Mouse (Mus musculus): ENCODE data around the gene Rps4x.

Rps4x gene

GRCm38 (mm10) chrX:102188712-102189497 is at the start of gene Rps4x:
Gene Rps4x, minus strand, starts transcription at chrX:102189394.
- peak; percentile 64 for DNase-seq

GRCm38 (mm10) chrX:102219126-102219525 is 29.9 kb upstream of the Rps4x start:
- peak; percentile 10 for DNase-seq

- peak; percentile 3 for DNase-seq
Measured at GRCm38 (mm10) chrX:102215356-102215755, 26.2 kb upstream of the Rps4x start.

GRCm38 (mm10) chrX:102190840-102191239 is 1.6 kb upstream of the Rps4x start:
- no peak for DNase-seq

GRCm38 (mm10) chrX:102189581-102189980 is 387 bp upstream of the Rps4x start:
- no peak for DNase-seq

- no peak for DNase-seq
Measured at GRCm38 (mm10) chrX:102187023-102187699, 2.0 kb downstream of the Rps4x start.

- no peak for DNase-seq
Measured at GRCm38 (mm10) chrX:102182575-102182974, 6.6 kb downstream of the Rps4x start.

GRCm38 (mm10) chrX:102175538-102176287 is 13.5 kb downstream of the Rps4x start:
- DNase-seq = no peak

GRCm38 (mm10) chrX:102170900-102171299 is 18.3 kb downstream of the Rps4x start:
- no peak for DNase-seq

GRCm38 (mm10) chrX:102170135-102170534 is 19.1 kb downstream of the Rps4x start:
- DNase-seq = no peak

- DNase-seq = no peak
Measured at GRCm38 (mm10) chrX:102169724-102170123, 19.5 kb downstream of the Rps4x start.

GRCm38 (mm10) chrX:102166986-102167385 is 22.2 kb downstream of the Rps4x start:
- no peak for DNase-seq

GRCm38 (mm10) chrX:102166521-102166920 is 22.7 kb downstream of the Rps4x start:
- no peak for DNase-seq

GRCm38 (mm10) chrX:102163529-102163928 is 25.7 kb downstream of the Rps4x start:
- DNase-seq = no peak

GRCm38 (mm10) chrX:102163096-102163495 is 26.1 kb downstream of the Rps4x start:
- DNase-seq = no peak

- no peak for DNase-seq
Measured at GRCm38 (mm10) chrX:102160528-102160927, 28.7 kb downstream of the Rps4x start.

- peak; percentile 4 for DNase-seq
Measured at GRCm38 (mm10) chrX:102159778-102160177, 29.4 kb downstream of the Rps4x start.

- no peak for DNase-seq
Measured at GRCm38 (mm10) chrX:102157423-102157791, 31.8 kb downstream of the Rps4x start.

- DNase-seq = peak; percentile 87
Measured at GRCm38 (mm10) chrX:102156618-102157422, 32.4 kb downstream of the Rps4x start, which contains the start of gene Ercc6l. Gene Ercc6l, minus strand, starts transcription at chrX:102157091.

GRCm38 (mm10) chrX:102141157-102141556 is 48.0 kb downstream of the Rps4x start:
- DNase-seq = no peak

Data from cerebellum, adult 11 months (tissue).